Mouse (Mus musculus): ENCODE results near the gene Tnni1.
A peak's percentile ranks its signal among the peaks of the same experiment; 100 is the strongest.

Gene Tnni1

DNA sequence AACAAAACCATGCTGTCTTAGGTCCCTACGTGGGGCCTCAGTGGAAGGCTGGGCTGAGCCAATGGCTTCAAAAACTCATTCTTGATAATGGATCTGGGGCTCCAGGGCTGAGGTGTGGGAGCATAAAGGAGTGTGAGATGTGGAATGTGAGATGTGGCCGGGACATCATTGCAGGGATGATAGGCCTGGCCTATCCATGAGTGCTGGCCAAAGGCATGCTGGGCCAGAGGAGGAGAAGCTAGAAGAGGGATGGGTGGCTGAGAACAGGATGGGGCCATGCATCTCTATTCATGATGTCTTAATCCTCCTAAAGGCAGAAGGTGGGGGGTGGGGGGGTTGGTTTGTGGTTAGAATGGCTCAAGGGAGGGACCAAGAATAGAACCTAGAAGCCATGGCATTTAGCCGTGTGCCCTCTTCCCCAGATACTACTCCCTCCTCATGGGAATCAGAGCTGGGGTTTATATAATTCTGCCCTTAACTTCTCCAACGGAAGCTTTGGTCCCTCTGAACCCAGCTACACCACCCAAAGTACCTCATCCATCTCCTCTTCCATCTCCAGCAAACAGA lies 11.8 kb upstream of the Tnni1 start:
- no peak for DNase-seq (ENCODE audit: low spot score)

DNA sequence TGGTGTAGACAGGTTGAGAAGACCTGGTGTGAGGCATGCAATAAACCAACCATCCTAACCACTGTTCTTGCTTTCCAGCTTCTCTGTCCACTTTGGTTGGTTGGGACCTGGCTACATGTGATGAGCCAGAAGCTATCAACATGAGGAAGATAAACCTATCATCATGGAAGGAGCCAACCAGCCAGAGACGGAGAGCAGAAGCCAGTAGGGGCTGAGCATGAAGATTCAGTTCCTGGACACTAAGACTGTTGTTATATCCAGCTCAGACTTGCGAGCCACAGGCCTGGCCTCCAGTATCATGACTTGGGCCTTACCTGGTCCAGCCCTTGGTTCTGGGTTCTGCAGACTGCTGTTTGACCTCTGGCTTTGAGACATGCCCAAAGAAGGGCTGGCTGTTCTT lies 10.8 kb upstream of the Tnni1 start:
- DNase-seq (ENCODE audit: low spot score) = no peak

DNA sequence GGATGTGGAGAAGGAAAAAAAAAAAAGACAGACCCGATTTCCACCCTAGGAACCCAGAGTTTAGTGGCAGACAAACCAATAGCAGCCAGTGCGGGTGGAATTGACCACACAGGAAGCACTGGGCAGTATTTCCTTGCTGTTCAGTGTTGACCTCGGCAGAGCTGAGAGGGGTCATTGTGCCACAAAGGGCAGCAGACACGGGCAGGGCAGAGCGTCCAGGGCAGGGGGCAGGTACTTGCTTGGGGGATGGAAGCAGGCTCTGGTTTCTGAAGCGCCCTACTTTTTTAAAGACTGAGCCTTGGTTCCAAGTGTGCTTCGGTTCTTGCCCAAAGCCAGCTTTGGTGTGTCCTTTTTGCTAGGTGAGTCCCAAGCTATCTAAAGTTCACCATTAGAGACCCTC lies 9.0 kb upstream of the Tnni1 start:
- no peak for DNase-seq (ENCODE audit: low spot score)

DNA sequence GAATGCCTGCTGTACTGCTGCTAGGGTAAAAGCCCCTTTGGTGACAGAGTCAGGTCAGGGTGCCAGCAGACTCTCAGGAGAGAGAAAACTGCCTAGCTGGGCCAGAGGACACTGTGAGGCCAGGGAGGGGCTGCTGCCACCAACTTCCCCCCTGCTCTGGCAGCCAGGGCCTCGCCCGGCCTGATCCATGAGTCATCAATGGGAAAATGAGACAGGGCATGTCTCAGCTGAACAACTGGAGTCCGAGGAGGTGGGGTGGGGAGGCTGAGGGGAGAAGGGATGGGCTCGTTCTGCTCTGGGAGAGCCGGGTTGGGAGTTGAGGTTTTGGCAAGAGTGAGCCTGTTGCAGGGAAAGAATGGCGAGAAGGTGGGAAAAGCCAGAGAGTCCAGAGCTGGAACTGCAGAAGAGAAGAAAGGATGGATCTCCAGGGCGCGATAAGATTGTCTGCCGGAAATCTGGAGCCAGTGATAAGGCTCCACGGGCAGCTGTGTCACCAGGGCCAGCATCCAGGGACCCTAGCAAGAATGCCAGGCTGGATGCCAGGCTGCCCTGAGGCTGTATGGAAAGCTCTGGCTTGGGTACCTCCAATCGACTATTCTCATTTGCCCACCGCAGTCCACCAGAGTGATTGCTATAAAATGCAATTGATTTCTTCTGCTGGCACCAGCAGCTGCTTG lies 8.2 kb upstream of the Tnni1 start:
- peak; percentile 82 for DNase-seq (ENCODE audit: low spot score)

DNA sequence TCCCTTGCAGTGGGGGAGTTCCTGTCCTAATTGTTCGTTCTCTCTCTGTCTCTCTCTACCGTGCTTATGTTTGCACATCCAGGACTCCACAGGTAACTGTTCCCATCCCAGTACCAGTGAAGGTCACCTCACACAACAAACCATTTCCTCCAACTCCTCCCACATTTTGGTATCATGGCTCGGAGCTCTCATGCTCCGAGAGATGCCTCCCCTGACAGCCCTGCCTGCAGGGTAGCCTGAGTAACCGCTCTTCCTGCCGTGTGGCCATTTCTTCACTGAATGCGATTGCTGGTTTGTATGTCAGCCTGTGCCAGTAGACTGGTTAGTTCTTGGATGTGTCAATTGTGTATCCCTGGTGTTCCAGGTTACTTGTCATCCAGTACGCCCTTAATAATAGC lies 7.7 kb upstream of the Tnni1 start:
- peak; percentile 54 for DNase-seq (ENCODE audit: low spot score)

DNA sequence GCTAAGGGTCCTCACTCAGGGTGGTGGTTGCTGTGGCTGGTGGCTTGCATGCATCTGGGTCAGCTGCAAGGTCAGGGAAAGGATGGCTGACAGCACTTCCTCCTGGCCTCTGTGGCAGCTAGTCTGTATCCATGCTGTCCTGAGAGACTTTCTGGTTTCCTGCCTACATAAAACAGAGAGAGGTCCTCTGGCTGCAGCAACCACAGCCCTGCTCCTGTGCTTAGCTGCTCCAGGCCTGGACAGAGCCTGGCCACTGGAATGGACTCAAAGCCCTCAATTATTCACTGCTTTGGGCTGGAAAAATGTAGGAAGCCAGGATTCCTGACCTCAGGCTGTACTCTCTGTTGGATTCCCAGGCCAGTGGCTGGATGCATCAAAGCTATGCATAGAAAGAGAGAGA lies 2.6 kb upstream of the Tnni1 start:
- DNase-seq (ENCODE audit: low spot score) = no peak

DNA sequence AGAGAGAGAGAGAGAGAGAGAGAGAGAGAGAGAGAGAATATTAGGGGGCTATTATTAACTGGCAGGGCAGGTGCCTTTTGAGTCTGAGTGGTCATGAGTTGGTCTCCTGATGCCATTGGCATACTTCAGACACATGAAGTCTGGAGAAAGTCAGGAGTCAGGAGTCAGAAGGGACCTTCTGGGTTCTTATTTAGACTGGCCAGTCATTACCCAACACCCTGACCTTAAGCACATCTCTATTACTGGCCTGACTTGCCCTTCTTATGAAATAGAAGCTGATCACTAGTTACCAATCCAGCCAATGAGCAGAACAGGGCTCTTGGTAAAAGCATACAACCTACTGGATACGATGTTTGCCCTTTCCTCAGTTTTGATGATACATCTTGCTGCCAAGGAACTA lies 2.2 kb upstream of the Tnni1 start:
- DNase-seq (ENCODE audit: low spot score) = no peak

DNA sequence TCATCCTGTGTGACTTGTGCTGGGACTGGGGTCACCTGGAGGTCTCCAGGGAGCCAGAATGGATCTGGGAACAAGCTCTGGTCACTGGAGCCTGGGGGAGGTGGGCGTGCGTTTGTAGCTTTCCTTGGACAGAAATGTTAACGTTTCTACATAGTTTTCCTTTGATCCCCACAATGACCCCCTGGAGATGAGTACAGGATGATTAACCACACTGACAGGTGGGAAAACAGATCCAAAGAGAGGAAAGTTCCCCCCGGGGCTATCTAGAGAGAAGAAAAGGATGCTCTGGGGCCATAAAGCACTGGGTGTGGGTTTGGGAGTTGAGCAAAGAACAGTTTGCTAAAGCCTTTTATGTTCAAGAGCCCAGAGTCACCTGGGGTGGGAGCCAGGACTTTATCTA lies 1.4 kb downstream of the Tnni1 start:
- no peak for DNase-seq (ENCODE audit: low spot score)

DNA sequence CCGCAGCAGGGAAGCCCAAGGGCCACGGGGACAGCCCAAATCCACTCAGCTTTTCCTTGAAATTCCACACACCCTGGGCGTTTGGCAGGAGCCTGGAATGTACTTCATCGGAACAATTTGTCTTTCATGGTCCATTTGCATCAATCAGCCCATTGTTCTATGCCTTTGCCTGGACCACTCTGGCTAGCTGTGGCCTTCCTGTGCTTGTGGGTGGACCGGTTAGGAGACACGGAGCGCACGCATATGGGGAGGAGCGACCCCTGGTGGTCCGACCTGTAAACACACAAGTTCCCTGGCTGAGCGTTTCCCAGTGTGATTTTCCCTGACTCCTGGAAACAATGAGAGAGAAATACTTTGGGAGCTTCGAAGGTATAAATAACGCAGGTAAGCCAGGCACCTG lies 2.0 kb downstream of the Tnni1 start:
- peak; percentile 79 for DNase-seq (ENCODE audit: low spot score)

DNA sequence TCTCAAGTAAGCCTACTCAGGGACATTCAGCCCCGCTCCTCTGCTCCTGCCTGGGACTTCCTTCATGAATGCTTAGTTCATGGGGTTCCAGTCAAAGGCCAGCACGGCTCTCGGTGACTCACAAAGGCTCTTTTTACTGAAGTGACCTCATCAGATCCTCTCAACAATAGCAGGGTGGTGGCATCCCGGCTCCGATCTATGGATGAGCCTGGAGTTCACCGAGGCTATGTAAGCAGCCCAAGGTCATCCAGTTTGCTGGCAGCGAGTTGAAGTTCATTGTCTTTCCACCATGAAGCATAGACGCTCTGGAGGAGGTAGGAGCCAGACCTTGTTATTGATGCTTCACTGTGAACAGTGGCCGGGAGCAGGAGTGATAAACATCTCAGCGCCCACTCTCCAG lies 3.6 kb downstream of the Tnni1 start:
- peak; percentile 68 for DNase-seq (ENCODE audit: low spot score)

DNA sequence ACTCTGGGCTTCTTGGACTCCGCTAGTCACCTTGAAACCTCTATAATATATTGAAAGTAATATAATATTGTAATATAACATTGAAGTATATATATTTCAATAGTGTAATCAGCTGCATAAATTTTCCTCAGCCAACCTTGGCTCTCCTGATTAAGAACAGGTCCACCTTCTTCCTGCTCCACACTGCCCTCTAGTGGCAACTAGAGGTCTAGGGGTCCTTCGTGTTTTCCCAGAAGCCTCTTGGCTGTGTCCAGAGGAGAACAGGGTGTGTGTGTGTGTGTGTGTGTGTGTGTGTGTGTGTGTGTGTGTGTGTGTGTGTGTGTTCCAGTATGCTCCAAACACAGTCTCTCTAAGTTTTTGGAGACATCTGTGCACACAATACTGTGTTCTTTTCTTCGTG lies 8.6 kb downstream of the Tnni1 start:
- DNase-seq (ENCODE audit: low spot score) = peak; percentile 82

DNA sequence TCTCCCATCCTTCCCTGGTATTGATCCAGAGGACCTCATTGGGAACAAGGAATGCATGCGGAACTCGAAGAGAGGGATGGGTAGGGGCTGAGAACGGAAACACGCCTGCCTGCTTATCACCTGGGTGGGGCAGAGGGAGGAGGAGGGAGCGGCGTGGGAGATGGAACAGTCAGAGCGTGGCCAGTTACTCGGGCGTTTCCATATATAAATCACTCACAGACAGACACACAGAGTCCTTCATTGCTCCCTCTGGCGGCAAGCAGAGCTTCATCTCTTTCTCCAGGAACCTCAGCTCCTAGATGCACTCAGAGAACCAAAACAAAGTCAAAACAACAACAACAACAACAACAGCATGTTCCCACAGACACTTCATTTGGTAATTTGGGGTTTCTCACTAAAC lies 9.5 kb downstream of the Tnni1 start:
- peak; percentile 51 for DNase-seq (ENCODE audit: low spot score)

DNA sequence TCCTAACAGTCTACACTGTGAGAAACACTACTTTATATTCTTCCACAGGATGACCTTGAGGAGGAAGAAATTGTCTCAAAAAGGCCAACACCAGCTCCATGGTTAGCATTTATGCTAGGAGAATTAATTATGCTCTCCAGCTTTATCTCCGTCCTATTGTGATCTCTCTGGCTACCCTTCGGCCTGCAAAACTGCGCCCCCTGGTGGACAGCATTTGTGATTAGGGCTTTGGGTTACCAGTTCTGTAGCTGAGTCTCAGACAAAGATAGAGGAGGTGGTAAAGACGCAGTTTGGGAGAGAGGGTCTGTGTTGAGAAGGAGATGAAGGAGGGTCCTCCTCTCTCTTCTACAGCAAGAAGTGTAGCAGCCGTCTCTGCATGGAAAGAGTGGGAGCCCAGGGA lies 10.6 kb downstream of the Tnni1 start:
- peak; percentile 70 for DNase-seq (ENCODE audit: low spot score)

DNA sequence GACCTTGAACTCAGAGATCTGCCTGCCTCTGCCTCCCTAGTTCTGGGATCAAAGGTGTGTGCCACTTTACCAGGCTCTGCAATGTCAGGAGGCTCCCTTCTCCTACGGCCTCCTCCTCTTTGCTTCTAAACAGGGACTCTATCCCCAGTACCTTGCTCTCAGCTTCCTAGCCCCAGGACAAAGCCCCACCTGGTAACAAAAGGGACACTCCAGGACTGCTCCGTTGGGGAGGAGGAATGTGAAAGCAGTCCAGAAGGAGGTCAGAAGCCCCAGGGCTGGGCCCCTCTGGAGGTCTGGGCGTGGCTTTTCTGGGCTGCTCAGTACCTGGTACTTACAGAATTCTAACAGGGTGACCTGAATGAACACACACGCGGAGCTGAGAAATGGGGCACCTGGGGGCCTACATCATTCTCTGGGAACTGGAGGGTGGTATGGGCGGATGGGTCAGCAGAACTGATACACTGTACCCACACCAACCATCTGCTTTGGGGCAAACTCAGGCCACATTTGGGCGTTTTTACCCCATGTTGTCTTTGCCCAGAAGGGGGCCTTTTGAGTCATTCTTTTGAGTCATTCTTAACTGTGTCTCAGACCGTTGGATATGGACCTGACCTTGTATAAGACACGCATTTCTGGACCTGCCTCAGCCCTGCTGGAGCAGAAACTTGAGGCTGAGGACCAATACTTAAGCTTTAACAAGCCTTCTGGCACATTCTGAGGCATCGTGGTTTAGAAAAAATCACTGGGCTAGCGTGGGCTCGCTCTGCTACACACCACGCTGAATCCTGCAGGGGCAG lies 13.1 kb downstream of the Tnni1 start:
- no peak for DNase-seq (ENCODE audit: low spot score)

DNA sequence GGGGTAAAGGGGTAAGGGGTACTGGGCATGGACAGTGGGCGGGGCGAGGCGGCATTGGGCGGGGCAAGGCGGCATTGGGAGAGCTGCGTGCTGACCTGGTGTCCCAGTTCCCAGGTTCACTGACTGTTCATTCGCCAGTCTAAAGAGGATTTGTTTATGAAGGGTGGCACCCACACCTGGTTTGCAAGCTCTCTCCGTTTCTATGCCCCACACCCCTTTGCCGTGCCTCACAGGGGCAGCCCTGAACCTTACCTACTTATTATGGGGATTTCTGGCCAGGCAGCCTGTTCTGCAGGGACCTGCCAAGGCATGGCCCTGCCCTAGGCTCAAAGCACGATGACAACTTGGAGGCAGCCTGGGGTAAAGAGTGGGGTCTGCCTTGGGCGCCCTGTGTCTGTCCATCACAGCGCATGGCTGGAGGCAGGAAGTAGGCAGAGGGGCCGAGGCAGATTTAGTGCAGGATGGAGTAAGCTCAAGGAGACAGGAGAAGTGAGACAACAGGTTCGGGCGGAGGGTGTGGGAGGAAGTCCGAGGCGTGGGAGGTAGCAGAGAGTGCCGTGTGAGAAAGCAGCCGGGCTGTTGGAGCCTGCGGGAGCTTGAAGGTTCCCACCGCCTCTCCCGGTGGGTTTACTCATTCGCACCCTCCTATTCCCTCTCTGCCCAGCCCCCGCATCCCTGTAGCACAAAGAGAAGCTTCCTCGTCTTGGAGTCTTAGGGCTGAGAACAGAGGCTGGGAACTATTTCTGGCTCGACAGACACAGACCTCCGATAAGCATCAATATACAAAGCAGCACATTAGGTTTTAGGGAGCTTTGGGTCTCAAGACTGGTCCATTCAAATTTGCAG lies 14.4 kb downstream of the Tnni1 start:
- DNase-seq (ENCODE audit: low spot score) = peak; percentile 40

DNA sequence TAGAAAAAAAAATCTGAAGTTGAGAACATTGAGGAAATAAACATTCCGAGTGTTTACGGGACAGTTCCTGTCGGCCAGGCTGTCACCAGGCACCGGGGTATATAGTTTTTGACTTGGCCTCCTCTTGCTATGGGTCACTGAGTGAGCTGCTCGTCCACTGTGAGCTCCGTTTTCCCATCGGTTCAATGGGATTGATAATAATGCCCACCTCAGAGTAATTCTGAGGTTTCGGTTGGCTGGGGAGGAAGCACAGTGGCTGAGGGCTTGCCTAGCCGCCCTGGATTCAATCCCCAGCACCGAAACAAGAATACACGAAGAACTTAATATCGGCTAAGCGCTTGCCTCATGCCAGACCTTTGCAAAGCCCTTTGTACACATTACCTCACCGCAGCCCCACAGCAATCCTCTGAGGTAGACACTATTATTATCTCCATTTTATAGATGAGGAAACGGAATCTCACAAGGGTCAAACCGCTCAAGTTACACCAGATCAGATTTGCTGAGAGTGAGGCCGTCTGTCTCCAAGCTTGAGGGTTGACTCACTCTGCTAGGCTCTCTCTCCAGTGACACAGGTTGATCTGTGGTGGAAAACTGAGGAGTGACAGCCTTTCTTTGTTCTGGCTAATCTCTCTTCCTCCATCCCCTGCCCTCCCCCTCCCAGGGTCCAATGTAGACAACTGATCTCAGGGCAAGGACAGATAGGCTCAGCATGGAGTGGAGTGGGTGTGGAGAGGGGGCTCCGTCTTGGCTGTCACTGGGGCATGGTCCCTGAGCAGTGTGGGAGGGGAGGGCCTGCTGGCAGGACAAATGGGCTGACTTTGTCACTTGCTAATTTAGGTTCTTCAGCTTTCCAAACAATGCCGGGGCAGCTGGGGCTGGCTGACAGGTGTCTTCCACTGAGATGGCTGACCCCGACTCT lies 15.2 kb downstream of the Tnni1 start:
- peak; percentile 64 for DNase-seq (ENCODE audit: low spot score)

DNA sequence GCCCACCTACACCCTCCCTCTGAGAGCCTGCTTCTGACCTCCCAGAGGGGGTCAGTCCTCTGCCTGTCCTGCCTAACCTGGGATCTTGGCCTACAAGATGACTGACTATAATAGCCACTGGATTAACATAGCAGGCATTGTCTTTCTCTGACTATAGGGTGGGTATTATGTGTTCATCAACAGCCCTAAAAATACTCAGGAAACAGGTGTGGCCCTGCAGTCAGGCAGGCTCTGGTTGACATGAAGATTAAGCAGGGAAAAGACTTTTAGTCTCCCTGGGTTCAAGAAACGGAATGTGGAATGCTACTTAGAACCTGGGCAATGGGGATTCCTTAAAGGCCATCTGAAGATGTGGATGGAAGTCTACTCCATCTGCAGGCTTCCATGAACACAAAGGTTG lies 19.3 kb downstream of the Tnni1 start:
- DNase-seq (ENCODE audit: low spot score) = no peak

DNA sequence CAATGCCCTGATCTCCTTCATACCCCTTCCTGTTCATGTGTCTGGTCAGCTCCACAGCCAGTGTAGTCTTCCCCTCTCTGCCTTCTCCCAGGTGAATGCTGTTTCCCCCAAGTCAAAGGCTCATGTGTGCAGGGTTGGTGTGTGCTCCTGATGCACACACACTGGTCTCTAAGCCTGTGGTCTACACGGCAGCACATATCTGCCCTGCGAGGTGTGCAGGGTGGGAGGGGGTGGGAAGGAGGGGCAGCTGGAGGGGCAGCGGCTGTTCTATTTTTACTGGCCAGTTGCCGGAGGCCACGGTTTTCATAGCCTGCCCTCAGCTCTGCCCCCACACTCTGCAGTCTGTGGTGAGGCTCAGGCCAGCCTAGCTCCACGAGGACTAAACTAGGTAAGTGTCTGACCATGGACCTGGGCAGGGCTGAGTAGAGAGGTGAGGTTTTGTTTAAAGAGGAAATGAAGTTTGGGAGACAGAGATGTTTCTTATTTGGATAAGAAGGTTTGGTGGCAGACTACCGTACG lies 19.9 kb downstream of the Tnni1 start:
- no peak for DNase-seq (ENCODE audit: low spot score)

DNA sequence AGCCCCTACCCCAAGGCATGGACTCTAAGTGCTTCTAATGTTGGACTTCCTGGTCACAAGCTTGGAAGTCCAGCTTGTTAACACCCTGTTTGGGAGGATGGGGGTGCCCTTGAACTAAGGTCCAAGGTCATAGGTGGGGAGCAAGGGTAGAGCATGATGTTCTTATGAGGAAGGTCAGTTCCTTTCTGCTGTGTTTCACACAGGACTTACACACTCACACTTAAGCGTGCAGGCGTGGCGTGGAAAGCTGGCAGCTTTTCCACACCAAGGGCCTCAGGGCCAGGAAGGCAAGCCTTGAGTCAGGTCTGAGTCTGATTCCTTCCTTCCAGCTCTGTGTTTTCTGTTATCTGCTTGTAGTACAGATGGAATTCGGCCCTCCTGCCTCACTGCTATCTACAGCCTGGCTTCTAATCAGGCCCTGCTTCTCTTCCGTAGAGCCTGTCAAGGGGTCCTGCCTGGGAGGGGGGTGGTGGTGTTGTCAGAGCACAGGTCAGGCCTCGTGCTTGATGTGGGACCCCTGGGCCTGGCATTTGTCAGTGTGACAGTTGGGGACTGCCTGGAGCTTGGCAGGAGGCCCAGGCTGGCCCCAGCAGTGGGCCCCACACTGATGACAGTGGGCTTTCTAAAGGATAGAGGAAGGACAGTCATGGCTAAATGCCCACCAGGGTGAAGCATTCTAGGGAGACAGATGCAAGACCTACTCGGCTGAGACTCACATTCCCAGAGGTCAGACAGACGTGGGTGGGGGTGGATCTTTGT lies 21.1 kb downstream of the Tnni1 start:
- DNase-seq (ENCODE audit: low spot score) = no peak

DNA sequence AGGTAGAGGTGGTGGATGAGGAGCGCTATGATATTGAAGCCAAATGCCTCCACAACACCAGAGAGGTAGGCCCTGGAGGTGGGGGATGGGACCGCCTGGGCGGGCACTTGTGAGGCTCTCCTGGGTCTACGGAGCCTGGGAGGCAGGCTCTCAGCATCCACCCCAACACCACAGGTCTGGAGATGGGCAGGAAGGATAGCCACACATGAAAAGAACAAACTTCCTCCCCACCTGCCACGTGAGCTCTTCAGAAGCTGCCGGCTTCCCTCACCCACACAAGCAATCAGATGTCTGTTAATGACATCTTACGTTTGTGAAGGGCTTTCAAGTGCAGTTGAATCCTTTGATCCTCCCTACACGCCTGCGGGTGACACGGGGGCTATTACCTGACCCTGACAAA lies 28.3 kb downstream of the Tnni1 start:
- no peak for DNase-seq (ENCODE audit: low spot score)

DNA sequence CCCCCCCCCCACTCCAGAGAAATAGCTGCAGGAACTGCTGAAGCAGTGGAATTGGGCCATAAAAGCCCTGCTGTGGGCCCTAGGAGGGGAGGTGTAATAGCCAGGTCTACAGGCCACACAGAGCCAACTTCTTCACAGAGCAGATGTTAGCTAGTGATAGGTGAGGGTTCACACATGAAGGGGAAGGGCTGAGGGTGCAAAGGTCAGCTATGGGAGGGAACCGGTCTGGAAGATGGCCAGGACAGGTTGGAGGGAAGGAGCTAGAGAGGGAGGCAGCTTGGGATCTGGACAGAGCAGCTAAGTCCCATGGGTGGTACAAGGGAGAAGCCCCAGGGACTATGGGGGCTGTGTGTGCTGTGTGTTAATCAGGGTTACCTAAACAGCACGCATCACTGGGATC lies 30.9 kb downstream of the Tnni1 start:
- DNase-seq (ENCODE audit: low spot score) = no peak
